Mouse (Mus musculus) heart, embryonic 13.5 days (tissue): ENCODE measurements around the gene Pcyt2. TPM values are rescaled to one million over a fixed set of nuclear protein-coding genes. Genes with fewer than 3 reads are reported as not detected.

ENCODE experiments used
- ATAC-seq: fragments of 200-750 bp; cut with Nextera tagmentation; 2 replicates; pipeline ENCODE4 v1.8.0; 2017; ENCODE audit warnings: moderate TSS enrichment; ENCODE audit not compliant: insufficient number of reproducible peaks, low FRiP score, low TSS enrichment; ENCODE audit errors: extremely low read depth
- H3K27ac ChIP-seq: fragments of 300-500 bp; sonication (generic); replicated peaks from 2 replicates; pipeline ENCODE4 v1.5.1; 2015; ENCODE audit warnings: moderate library complexity, mild to moderate bottlenecking, inconsistent platforms
- H3K27me3 ChIP-seq: fragments of 300-500 bp; sonication (generic); replicated peaks from 2 replicates; pipeline ENCODE4 v1.6.1; 2015; ENCODE audit warnings: mild to moderate bottlenecking, inconsistent platforms
- H3K36me3 ChIP-seq: fragments of 300-500 bp; sonication (generic); 2 replicates; pipeline ENCODE4 v1.6.1; 2015; ENCODE audit warnings: mild to moderate bottlenecking, inconsistent platforms
- H3K4me1 ChIP-seq: fragments of 300-500 bp; sonication (generic); 2 replicates; pipeline ENCODE4 v1.6.1; 2015; ENCODE audit warnings: inconsistent platforms
- H3K4me2 ChIP-seq: fragments of 300-500 bp; sonication (generic); 2 replicates; pipeline ENCODE4 v1.6.1; 2015; ENCODE audit warnings: inconsistent platforms, mild to moderate bottlenecking, moderate library complexity
- H3K4me3 ChIP-seq: fragments of 300-500 bp; sonication (generic); 2 replicates; pipeline ENCODE4 v1.5.1; 2015; ENCODE audit warnings: moderate library complexity, mild to moderate bottlenecking, inconsistent platforms
- H3K9ac ChIP-seq: fragments of 300-500 bp; sonication (generic); 2 replicates; pipeline ENCODE4 v1.6.1; 2015; ENCODE audit warnings: inconsistent platforms, mild to moderate bottlenecking, moderate library complexity
- H3K9me3 ChIP-seq: fragments of 300-500 bp; sonication (generic); 2 replicates; pipeline ENCODE4 v1.6.1; 2016; ENCODE audit warnings: inconsistent platforms
- WGBS: fragments of 180-500 bp; shearing (Covaris S2); methylation state at CpG from one replicate; pipeline ENCODE4 v1.1.7; 2015; ENCODE audit warnings: mixed read lengths; 5-methylcytosine and 5-hydroxymethylcytosine counted together
- polyA plus RNA-seq: library from polyadenylated mRNA; unstranded; fragments of >200 nt; fragmentation: Nextera tagmentation; extraction: Ambion mirVana; gene quantifications from 2 replicates; pipeline ENCODE4 v1.2.1, GENCODE M21; 2015

Gene Pcyt2
- polyA plus RNA-seq, 1 experiment from 2014 or later, result 71.8 TPM

DNA sequence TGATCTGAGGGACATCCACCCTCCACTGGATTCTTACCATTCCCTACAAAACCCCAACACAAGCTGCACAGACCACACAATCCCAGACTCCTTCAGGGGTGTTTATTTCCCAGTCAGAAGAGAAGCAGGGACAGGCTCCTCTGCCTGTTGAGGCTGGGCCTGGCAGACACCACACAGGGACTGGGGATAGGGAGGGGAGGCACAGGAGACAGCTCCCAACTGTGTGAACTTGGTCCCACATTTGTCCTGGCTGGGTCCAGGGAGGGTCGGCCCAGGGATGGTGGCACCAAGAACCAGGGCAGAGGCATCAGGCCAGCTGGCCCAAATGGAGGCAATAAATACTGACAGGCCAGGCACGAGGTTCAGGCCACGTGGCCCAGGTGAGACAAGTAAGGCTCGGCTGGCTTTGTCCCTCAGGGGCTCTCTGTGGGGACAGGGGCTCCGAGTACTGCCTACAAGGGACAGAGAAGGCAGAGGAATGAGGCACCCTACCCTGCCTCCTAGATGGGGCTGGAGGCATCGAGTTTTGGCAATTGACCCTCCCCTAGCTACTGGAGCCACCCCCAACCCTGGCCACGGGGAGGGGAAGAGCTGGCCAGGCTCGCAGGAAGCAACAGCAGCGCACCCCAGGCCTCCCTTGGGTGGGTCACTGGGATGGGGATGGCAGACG is 39.6 kb downstream of the Pcyt2 start:
- 80% methylated on average over 10 of the region's 10 CpGs for WGBS
- H3K9me3 ChIP-seq, result no peaks in the 10 kb centered on the region
- peak overlapping the region; percentile 98 for H3K9ac ChIP-seq
- H3K4me3 ChIP-seq, result no peak overlapping the region
- no peak overlapping the region for H3K4me2 ChIP-seq
- H3K27me3 ChIP-seq, result no peaks in the 10 kb centered on the region
- no peak for ATAC-seq
- H3K27ac ChIP-seq, result no peak overlapping the region
- peaks cover 45% of the 10 kb centered on the region for H3K4me1 ChIP-seq
- peaks cover 42% of the 10 kb centered on the region for H3K36me3 ChIP-seq

DNA sequence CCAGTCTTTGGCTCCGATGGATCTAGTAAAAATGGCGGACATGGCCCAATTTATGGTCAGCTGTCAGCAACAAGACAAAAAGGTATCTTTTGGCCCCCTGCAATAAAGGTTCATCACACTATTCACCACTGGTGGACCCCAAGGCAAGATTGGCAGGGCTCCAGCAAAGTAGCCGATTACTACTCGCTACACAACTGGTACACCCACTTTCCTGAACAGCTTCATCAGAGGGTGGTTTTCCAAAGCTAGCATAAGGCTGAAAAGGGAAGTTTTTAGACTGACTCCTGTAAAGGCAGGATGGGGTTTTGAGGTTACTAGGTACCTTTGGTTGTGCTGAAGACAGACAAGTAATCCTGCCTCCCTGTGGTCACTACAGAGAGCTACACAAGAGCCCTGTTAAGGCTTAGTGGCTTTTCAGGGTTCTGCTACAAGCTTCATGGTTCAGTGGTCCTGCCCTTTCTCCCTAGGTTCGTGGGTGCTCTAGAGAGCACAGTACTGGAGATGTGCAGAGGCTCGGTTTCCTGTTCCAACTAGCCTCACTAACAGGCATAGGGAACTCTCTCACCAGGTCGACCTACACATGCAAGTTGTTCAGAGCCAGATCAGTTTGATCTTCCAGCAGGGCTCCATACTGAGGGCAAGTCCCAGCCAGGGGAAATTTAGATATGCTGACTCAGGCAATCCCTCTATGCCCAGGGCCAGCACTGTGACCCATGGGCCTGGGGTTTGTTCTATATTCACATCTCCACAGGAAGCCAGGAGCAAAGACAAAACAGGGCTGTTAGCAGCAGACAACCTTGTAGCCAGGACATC is 40.3 kb downstream of the Pcyt2 start:
- Histone ChIP-seq H3K4me2 (no peak overlapping the region), H3K9ac (no peak overlapping the region), H3K27ac (no peak overlapping the region), H3K4me3 (no peak overlapping the region), H3K9me3 (no peaks in the 10 kb centered on the region), H3K4me1 (peaks cover 43% of the 10 kb centered on the region), H3K36me3 (peaks cover 38% of the 10 kb centered on the region), H3K27me3 (no peaks in the 10 kb centered on the region)
- 86% methylated on average over 7 of the region's 7 CpGs for WGBS
- no peak for ATAC-seq

DNA sequence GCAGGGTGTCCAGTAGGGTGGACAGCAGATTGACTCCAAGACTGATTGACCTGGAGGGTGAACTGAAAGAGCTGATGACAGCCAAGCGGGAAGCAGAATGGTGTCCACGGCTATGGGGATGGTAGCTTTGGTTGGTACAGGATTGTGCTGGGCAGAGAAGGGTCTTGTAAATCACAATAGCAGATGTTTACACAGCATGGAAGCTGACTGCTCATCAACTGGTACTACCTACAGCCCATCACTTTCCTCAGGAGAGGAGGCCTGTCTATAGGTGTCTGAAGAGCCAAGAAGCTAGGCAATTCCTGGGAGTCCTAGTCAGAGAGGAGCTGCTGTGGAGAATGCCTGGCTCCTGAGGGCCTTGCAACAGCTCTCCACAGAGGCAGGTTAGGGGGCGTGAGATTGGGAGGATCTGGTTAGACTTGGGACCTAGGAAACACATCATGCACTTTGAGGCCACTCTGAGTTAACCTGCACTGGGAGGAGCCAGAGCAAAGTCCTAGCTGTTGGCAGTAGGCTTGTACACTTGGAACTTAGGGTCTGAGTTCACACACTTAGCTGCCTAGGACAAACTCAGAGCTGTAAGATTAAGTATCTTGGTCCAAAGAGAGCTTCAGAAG is 41.3 kb downstream of the Pcyt2 start:
- Histone ChIP-seq H3K27me3 (no peaks in the 10 kb centered on the region), H3K36me3 (peaks cover 38% of the 10 kb centered on the region), H3K4me2 (no peak overlapping the region), H3K9me3 (no peaks in the 10 kb centered on the region), H3K4me1 (peaks cover 42% of the 10 kb centered on the region), H3K9ac (0 out of 2 replicates have a peak overlapping the region, but pooled peaks have one; percentile 24), H3K4me3 (no peak overlapping the region), H3K27ac (no peak overlapping the region)
- ATAC-seq, result no peak
- WGBS, result 77% methylated on average over 3 of the region's 3 CpGs

DNA sequence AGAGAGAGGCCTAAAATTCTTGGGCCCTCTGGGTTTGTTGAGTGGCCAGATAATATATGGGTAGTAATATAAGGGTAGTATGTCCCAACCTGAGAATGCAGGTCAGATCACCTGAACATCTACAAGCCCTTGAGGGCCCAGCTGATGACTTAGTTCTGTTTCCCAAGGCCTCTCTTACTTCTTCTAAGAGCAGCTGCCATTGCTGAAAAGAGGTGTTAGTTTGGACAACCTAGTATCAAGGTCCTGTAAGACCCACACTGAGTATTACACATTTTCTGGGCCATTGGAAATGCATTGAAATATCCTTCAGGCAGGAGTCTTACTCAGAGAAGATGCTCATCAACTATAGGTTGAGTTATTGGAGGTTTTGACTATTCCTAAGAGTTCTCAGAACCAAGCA is 41.8 kb downstream of the Pcyt2 start:
- no peak overlapping the region for H3K4me2 ChIP-seq

DNA sequence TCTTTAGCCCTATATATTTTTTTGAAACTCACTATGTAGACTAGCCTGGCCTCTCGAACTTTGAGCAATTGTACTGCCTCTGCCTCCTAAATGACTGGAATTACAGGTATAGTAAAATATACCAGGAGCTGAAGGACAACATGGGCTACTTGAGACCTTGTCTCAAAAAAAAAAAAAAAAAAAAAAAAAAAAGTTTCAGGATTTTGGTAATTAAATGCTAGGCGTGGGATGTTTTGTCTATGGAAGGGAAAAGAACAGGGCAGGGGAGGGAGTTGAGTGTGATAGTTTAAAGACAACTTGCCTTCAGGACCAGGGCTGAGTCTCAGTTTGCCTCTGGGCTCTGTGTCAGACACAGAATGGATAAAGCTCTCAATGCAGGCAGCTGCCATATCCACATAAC is 42.7 kb downstream of the Pcyt2 start:
- Histone ChIP-seq H3K27ac (0 out of 2 replicates have a peak overlapping the region, but pooled peaks have one; percentile 8), H3K9me3 (no peaks in the 10 kb centered on the region), H3K27me3 (no peaks in the 10 kb centered on the region), H3K4me1 (peaks cover 48% of the 10 kb centered on the region), H3K4me2 (peak overlapping the region; percentile 90; the same call in 1 of the 2 replicates), H3K4me3 (0 out of 2 replicates have a peak overlapping the region, but pooled peaks have one; percentile 94), H3K36me3 (peaks cover 51% of the 10 kb centered on the region), H3K9ac (peak overlapping the region; percentile 95; the same call in 1 of the 2 replicates)
- ATAC-seq, result no peak
- 75% methylated on average over 2 of the region's 2 CpGs for WGBS

More for the DNA sequence above, 41.8 kb downstream of the Pcyt2 start:
- H3K9me3 ChIP-seq, result no peaks in the 10 kb centered on the region
- peaks cover 47% of the 10 kb centered on the region for H3K4me1 ChIP-seq
- no peak overlapping the region for H3K4me3 ChIP-seq
- H3K9ac ChIP-seq, result no peak overlapping the region
- no peak overlapping the region for H3K27ac ChIP-seq
- H3K36me3 ChIP-seq, result peaks cover 44% of the 10 kb centered on the region
- H3K27me3 ChIP-seq, result no peaks in the 10 kb centered on the region
- no peak for ATAC-seq

DNA sequence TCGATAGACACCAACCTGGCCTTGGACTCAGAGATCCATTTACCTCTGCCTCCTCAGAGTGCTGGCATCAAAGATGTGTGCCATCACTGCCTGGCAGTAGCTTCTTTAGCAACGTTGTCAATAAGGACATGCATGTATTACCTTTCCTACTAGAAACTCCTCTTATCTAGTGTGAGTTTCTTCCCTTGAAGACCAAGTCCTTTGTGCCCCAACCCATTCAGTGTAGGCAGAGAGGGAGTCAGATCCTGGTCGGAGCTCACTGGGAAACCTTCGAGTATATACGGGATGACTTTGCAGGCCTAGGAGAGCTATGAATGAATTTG is 43.5 kb downstream of the Pcyt2 start:
- Histone ChIP-seq H3K4me3 (peak overlapping the region; percentile 94), H3K4me1 (peaks cover 40% of the 10 kb centered on the region), H3K9me3 (no peaks in the 10 kb centered on the region), H3K9ac (peak overlapping the region; percentile 95), H3K27ac (peak overlapping the region; percentile 58), H3K4me2 (peak overlapping the region; percentile 90), H3K27me3 (no peaks in the 10 kb centered on the region), H3K36me3 (peaks cover 51% of the 10 kb centered on the region)
- ATAC-seq, result no peak
- 33% methylated on average over 5 of the region's 5 CpGs for WGBS

DNA sequence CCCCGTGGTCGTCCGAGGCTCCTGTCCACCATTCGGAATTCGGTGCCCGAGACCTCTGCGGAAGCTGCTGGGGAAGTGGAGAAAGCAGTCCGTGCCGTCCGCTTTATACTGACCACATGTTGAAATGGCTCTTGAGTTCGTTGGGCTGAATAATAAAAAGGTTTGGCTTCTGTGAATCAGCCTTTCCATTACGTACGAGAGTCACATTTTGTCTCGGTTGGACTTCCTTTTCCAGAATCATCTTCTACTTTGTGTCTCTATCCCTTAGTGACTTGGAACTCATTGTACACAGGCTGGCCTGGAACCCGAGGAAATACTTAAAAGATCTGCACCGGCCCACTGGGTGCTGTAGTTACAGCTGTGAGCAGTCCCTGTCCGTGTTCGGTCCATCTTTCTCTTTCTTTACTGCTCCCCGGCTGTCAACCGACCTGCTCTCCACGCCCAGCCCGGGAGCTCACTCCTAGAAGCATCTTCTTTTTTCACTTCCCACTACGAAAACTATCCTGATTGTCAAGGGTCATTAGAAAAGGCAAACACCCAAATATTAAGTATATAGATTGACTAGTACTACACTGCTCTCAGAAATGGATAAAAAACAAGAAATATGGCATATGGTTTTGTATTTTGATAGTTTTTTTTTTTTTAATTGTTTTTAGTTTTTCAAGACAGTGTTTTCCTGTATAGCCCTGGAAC is 44.0 kb downstream of the Pcyt2 start:
- peaks cover 51% of the 10 kb centered on the region for H3K36me3 ChIP-seq
- peak overlapping the region; percentile 90 for H3K4me2 ChIP-seq
- H3K27ac ChIP-seq, result peak overlapping the region; percentile 97
- no peaks in the 10 kb centered on the region for H3K9me3 ChIP-seq
- peak overlapping the region; percentile 94 for H3K4me3 ChIP-seq
- H3K9ac ChIP-seq, result peak overlapping the region; percentile 95
- WGBS, result under 1% methylated on average over 23 of the region's 23 CpGs
- no peak for ATAC-seq
- no peaks in the 10 kb centered on the region for H3K27me3 ChIP-seq
- peaks cover 35% of the 10 kb centered on the region for H3K4me1 ChIP-seq

DNA sequence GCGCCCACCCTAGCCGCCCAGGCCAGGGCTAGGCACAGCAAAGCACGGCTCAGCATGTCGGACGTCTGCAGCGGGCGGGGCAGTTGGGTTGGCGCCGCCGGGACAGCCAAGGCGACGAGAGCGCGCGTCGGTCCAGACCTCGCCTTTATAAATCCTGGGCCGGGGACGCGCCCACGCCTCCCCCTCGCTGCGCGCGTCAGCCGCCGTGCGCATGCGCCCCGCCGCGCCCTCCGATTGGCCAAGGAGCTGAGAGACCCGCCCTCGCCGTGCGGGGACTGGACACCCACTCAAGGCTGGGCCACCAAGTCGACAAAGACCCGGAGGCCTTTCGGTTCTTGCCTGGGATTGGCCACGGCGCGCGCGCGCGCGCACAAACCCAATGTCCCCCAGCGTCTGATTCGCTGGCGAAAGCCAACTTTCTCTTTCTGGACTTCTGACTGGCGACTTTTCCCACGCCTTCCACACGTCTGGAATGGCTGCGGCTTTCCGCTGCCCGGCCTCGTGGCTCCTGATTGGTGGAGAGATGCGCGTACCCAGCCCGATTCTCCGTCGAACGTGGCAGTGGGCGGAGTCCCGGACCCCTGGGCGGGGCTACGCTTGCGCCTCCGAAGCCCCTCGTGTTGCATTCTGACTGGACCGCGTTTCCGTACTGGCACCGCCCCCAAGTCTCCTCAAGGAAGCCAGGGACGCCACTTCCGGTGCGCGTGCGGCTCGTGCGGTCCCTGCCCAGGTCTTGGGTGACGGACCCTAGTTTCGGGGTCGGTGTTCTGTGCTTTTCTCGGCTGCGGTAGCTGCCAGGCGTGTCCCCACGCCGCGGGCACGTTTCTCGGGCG is 44.8 kb downstream of the Pcyt2 start, which contains the start of gene P4hb:
P4hb (minus strand) TSS at position 502 of the 833 bp plus-strand sequence.
- Histone ChIP-seq H3K27ac (peak within 1 kb of the TSS; percentile 97), H3K9ac (peak within 1 kb of the TSS; percentile 98), H3K27me3 (no peaks in the 10 kb centered on the region), H3K4me1 (peaks cover 30% of the 10 kb centered on the region), H3K9me3 (no peaks in the 10 kb centered on the region), H3K36me3 (peaks cover 51% of the 10 kb centered on the region), H3K4me2 (peak within 1 kb of the TSS; percentile 97), H3K4me3 (peak within 1 kb of the TSS; percentile 94)
- under 1% methylated on average over 93 of the region's 94 CpGs for WGBS
- peak; percentile 96 for ATAC-seq

DNA sequence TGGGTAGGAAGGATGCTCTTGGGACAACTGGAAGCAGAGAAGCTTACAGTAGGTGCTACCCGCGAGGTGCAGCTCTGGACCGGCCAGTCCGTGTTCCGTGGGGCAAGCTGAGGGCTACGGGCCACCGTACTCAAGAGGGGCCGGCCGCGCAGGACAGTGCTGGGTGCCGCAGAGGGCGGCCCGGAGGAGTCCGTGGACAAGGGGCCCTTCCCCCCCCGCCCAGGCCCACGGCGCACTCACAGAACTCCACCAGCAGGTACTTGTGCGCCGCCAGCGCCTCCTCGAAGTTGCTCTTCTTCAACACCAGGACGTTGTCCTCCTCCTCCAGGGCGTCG is 45.4 kb downstream of the Pcyt2 start:
- no peaks in the 10 kb centered on the region for H3K9me3 ChIP-seq
- H3K36me3 ChIP-seq, result peaks cover 51% of the 10 kb centered on the region
- peak overlapping the region; percentile 97 for H3K27ac ChIP-seq
- peak overlapping the region; percentile 97 for H3K4me2 ChIP-seq
- peak overlapping the region; percentile 98 for H3K9ac ChIP-seq
- peak; percentile 6; the same call in 1 of the 2 replicates for ATAC-seq
- under 1% methylated on average over 24 of the region's 24 CpGs for WGBS
- no peaks in the 10 kb centered on the region for H3K27me3 ChIP-seq
- H3K4me3 ChIP-seq, result peak overlapping the region; percentile 94
- peaks cover 34% of the 10 kb centered on the region for H3K4me1 ChIP-seq

DNA sequence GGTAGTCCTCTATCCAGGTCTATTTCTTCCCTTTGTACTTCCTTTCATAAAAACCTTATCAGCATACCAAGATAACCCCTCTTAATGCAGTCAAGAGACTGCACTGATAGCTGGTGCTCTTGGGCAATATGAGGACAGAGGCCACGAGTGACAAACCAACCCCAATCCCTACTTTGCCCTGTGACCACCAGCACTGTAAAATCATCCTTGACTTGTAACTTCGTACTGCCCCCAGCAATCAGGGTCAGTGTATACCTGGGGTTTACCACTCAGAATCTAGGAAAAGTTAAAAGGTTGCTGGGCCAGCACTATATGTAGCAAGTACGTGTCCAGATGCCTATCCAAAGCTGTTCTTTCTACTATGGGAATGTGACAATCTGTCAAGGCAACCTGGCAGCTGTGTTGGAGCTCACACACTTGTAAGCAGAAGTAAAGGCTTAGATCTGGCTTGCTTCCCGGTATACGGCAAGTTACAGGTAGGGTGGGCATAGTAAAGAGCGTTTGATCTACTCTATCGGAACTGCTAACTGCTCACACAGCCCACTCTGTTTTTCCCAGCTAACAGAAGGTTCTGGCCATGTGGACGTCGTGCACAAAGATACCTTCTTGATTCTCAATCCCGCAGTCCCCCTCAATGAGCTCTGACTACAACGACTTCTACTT is 45.9 kb downstream of the Pcyt2 start:
- H3K27ac ChIP-seq, result peak overlapping the region; percentile 97
- peaks cover 51% of the 10 kb centered on the region for H3K36me3 ChIP-seq
- no peaks in the 10 kb centered on the region for H3K9me3 ChIP-seq
- H3K27me3 ChIP-seq, result no peaks in the 10 kb centered on the region
- peak overlapping the region; percentile 94 for H3K4me3 ChIP-seq
- H3K4me2 ChIP-seq, result peak overlapping the region; percentile 97
- ATAC-seq, result no peak
- H3K4me1 ChIP-seq, result peaks cover 34% of the 10 kb centered on the region
- H3K9ac ChIP-seq, result peak overlapping the region; percentile 98
- WGBS, result 6% methylated on average over 11 of the region's 11 CpGs
